ENCODE assay signal across 9 mouse cellular contexts in genomic region chr11:51617693-51618092, GRCm38 (mm10). TPM values are rescaled to one million over a fixed set of nuclear protein-coding genes. Genes with fewer than 3 reads are reported as not detected.
DNase-seq lines count a peak whose midpoint lies in the region; ATAC-seq and TF ChIP-seq lines count a peak whose summit lies in the region.
"Had no signal": no experiment of that assay in that cellular context is flagged by ENCODE, and none has a peak within 500 bp of the region (broad histone marks: within the 10 kb centered on the region; RNA-seq: fewer than 3 reads in every experiment).

No protein-coding gene starts in this region.

- peaks cover 9% of the 10 kb centered on the region for H3K36me3 ChIP-seq in kidney, embryonic 16.5 days (ENCODE audit: insufficient read depth, low read length)
- peaks cover 21% of the 10 kb centered on the region for H3K36me3 ChIP-seq in G1E (replicated peaks)

- no peaks in the 10 kb centered on the region for H3K27me3 ChIP-seq in kidney, embryonic 16.5 days (ENCODE audit: insufficient read depth, low read length)
- no peaks in the 10 kb centered on the region for H3K27me3 ChIP-seq in G1E (ENCODE audit: insufficient read depth, low read length)
- H3K27me3 ChIP-seq: embryonic facial prominence, embryonic 15.5 days had no signal

- peak; percentile 73 for DNase-seq in kidney, adult 18-20 months
- DNase-seq in G1E (ENCODE audit: low spot score), result peak; percentile 54
- DNase-seq in cerebellum, adult 9-10 months, result peak; percentile 85
- peak; percentile 48 for DNase-seq in gastrocnemius, postnatal 25 days
- DNase-seq in left cerebral cortex, adult 18-20 months (ENCODE audit: low spot score in 2 of 2), result peak; percentile 71 to 79
- DNase-seq in naive thymus-derived CD4-positive, alpha-beta T cell, adult 2 months (ENCODE audit: low read depth), result peak; percentile 87
- DNase-seq in thymus, postnatal 0 days (ENCODE audit: low spot score), result peak; percentile 82

- no peak overlapping the region for H3K4me2 ChIP-seq in kidney, embryonic 16.5 days (replicated peaks; ENCODE audit: low read depth, low read length)
- H3K4me2 ChIP-seq: embryonic facial prominence, embryonic 15.5 days had no signal

- WGBS in kidney, embryonic 16.5 days, result under 1% methylated on average over 4 of the region's 4 CpGs

- ATAC-seq in kidney, embryonic 16.5 days (ENCODE audit: low FRiP score, low TSS enrichment), result no peak
- ATAC-seq in G1E (ENCODE audit: extremely low read depth, insufficient number of reproducible peaks, low FRiP score, poor library complexity, severe bottlenecking), result no peak

- no peaks in the 10 kb centered on the region for H3K9me3 ChIP-seq in kidney, embryonic 16.5 days (ENCODE audit: low read length)
- H3K9me3 ChIP-seq in G1E (replicated peaks), result no peaks in the 10 kb centered on the region
- H3K9me3 ChIP-seq: embryonic facial prominence, embryonic 15.5 days had no signal

- no peak overlapping the region for H3K4me3 ChIP-seq in kidney, embryonic 16.5 days (ENCODE audit: low read length)
- no peak overlapping the region for H3K4me3 ChIP-seq in G1E (ENCODE audit: low read depth, low read length)
- H3K4me3 ChIP-seq: embryonic facial prominence, embryonic 15.5 days had no signal

- peak; percentile 80 for TF ChIP-seq CTCF in G1E (IDR thresholded peaks at IDR 0.05; ENCODE audit: low read depth, low read length)

- peaks cover 25% of the 10 kb centered on the region for H3K4me1 ChIP-seq in kidney, embryonic 16.5 days (ENCODE audit: insufficient read depth, low read length)
- H3K4me1 ChIP-seq in G1E (ENCODE audit: insufficient read depth, low read depth, low read length), result peaks cover 57% of the 10 kb centered on the region

- no peak overlapping the region for H3K27ac ChIP-seq in kidney, embryonic 16.5 days (ENCODE audit: low read length)
- H3K27ac ChIP-seq: embryonic facial prominence, embryonic 15.5 days had no signal

- no peak overlapping the region for H3K9ac ChIP-seq in kidney, embryonic 16.5 days (replicated peaks; ENCODE audit: low read length)
- H3K9ac ChIP-seq: embryonic facial prominence, embryonic 15.5 days had no signal

RNA-seq across cellular contexts. Expression of gene Nhp2, which starts 1.8 kb away (rescaled TPM):
- 156 and 158 TPM in 2 replicates for polyA plus RNA-seq in kidney, embryonic 16.5 days (2015; fragmentation: Nextera tagmentation; extraction: Ambion mirVana)
- 73.2 and 91.1 TPM in 2 replicates for total RNA-seq in G1E (2014; fragmentation: Nextera tagmentation)
- total RNA-seq in G1E (2017), result 136 and 139 TPM in 2 replicates
- 202 and 235 TPM in 2 replicates for polyA plus RNA-seq in G1E (2012)
- total RNA-seq in gastrocnemius, postnatal 25 days (2021), result 10 to 100 TPM; 19.3 to 23.6 TPM
- total RNA-seq in left cerebral cortex, adult 18-20 months (2021), result 10 to 100 TPM; 44.8 to 48.4 TPM
- 196 and 207 TPM in 2 replicates for polyA plus RNA-seq in thymus, postnatal 0 days (2015; fragmentation: Nextera tagmentation; extraction: Ambion mirVana)

RNA-seq across cellular contexts. Expression of gene Hnrnpab, which starts 11.0 kb away (rescaled TPM):
- 343 and 374 TPM in 2 replicates for polyA plus RNA-seq in kidney, embryonic 16.5 days (2015; fragmentation: Nextera tagmentation; extraction: Ambion mirVana)
- total RNA-seq in G1E (2014; fragmentation: Nextera tagmentation) (504 and 536 TPM in 2 replicates), G1E (2017) (669 and 683 TPM in 2 replicates)
- 1,141 and 1,394 TPM in 2 replicates for polyA plus RNA-seq in G1E (2012)
- 100 to 1,000 TPM; 102 to 105 TPM for total RNA-seq in gastrocnemius, postnatal 25 days (2021)
- total RNA-seq in left cerebral cortex, adult 18-20 months (2021), result 100 to 1,000 TPM; 132 TPM
- polyA plus RNA-seq in thymus, postnatal 0 days (2015; fragmentation: Nextera tagmentation; extraction: Ambion mirVana), result 505 and 542 TPM in 2 replicates

RNA-seq across cellular contexts. Expression of gene Rmnd5b, which starts 18.0 kb away (rescaled TPM):
- 48.9 and 51.9 TPM in 2 replicates for polyA plus RNA-seq in kidney, embryonic 16.5 days (2015; fragmentation: Nextera tagmentation; extraction: Ambion mirVana)
- total RNA-seq in G1E (2014; fragmentation: Nextera tagmentation) (27.6 and 35.8 TPM in 2 replicates), G1E (2017) (26.8 and 28.0 TPM in 2 replicates)
- polyA plus RNA-seq in G1E (2012), result 15.7 and 18.4 TPM in 2 replicates
- 10 to 100 TPM in 1 of 2 experiments, 1 to 10 TPM in 1; 9.3 to 12.3 TPM for total RNA-seq in gastrocnemius, postnatal 25 days (2021)
- 10 to 100 TPM; 59.9 to 60.3 TPM for total RNA-seq in left cerebral cortex, adult 18-20 months (2021)
- polyA plus RNA-seq in thymus, postnatal 0 days (2015; fragmentation: Nextera tagmentation; extraction: Ambion mirVana), result 62.4 and 66.1 TPM in 2 replicates

RNA-seq across cellular contexts. Expression of gene N4bp3, which starts 32.9 kb away (rescaled TPM):
- 30.9 and 34.1 TPM in 2 replicates for polyA plus RNA-seq in kidney, embryonic 16.5 days (2015; fragmentation: Nextera tagmentation; extraction: Ambion mirVana)
- not detected in 2 replicates for total RNA-seq in G1E (2014; fragmentation: Nextera tagmentation)
- total RNA-seq in G1E (2017), result 0.05 and 0.35 TPM in 2 replicates
- polyA plus RNA-seq in G1E (2012), result 0.08 and 0.13 TPM in 2 replicates
- total RNA-seq in gastrocnemius, postnatal 25 days (2021), result 1 to 10 TPM; 2.9 to 3.8 TPM
- 10 to 100 TPM; 15.2 to 19.0 TPM for total RNA-seq in left cerebral cortex, adult 18-20 months (2021)
- polyA plus RNA-seq in thymus, postnatal 0 days (2015; fragmentation: Nextera tagmentation; extraction: Ambion mirVana), result 22.8 and 26.5 TPM in 2 replicates

RNA-seq across cellular contexts. Expression of gene D930048N14Rik, which starts 33.1 kb away (rescaled TPM):
- polyA plus RNA-seq in kidney, embryonic 16.5 days (2015; fragmentation: Nextera tagmentation; extraction: Ambion mirVana), result 4.0 and 4.5 TPM in 2 replicates
- not detected in 2 replicates for total RNA-seq in G1E (2014; fragmentation: Nextera tagmentation)
- 0.05 and 0.06 TPM in 2 replicates for total RNA-seq in G1E (2017)
- not detected in 2 replicates for polyA plus RNA-seq in G1E (2012)
- under 1 TPM; 0.20 to 0.32 TPM for total RNA-seq in gastrocnemius, postnatal 25 days (2021)
- total RNA-seq in left cerebral cortex, adult 18-20 months (2021), result 1 to 10 TPM; 2.1 to 2.2 TPM
- polyA plus RNA-seq in thymus, postnatal 0 days (2015; fragmentation: Nextera tagmentation; extraction: Ambion mirVana), result 1.8 TPM in 2 replicates
